Mouse (Mus musculus): Measurements from ENCODE around the gene Lrig2. TPM values are rescaled to one million over a fixed set of nuclear protein-coding genes. Genes with fewer than 3 reads are reported as not detected.
A peak's percentile ranks its signal among the peaks of the same experiment; 100 is the strongest.

The Lrig2 gene
- total RNA-seq, 2 experiments from 2014 or later, result 25.6 to 30.8 TPM

DNA sequence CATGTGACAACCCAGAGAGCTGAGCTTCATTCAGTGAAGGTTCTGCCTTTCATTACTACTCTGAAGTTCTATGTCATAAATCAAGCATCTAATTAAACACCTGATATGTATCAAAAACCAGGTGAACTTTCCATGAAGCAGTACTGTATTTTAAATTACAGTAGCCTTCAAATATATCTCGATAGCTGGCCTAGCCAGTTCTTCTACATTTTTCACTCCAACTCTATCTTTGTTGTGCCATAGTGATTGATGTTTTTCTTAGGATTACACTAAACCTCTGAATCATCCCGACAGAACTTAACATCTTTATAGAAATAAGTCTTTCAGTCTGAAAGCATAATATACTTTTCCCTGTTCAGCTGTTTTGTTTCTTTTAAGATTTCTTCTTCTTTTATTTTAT lies 2.8 kb upstream of the Lrig2 start:
- intact Hi-C loops (cut with DNase I), result no loop called here
- DNase-seq (ENCODE audit: low spot score in 2 of 2), result no peak

DNA sequence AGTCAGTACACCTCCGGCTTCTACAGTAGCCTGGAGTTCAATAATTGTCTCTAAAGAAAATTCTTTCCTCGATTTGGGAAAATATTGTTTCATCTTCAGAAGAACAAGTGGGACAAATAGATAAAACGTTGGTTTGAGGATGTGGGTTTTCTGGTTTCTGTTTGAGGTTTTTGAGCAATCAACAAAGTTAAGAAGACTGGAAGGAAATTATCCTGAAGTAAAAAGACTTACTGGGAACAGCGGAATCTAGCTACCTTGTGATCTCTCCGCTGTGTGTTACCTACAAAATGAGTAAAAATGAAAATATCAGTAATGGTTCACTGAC lies 668 bp upstream of the Lrig2 start:
- no peak for DNase-seq (ENCODE audit: low spot score in 2 of 2)
- intact Hi-C loops (cut with DNase I), result loop anchor here (2.0 kb wide), 1 partner anchor 162 kb away; no protein-coding TSS in a partner anchor

DNA sequence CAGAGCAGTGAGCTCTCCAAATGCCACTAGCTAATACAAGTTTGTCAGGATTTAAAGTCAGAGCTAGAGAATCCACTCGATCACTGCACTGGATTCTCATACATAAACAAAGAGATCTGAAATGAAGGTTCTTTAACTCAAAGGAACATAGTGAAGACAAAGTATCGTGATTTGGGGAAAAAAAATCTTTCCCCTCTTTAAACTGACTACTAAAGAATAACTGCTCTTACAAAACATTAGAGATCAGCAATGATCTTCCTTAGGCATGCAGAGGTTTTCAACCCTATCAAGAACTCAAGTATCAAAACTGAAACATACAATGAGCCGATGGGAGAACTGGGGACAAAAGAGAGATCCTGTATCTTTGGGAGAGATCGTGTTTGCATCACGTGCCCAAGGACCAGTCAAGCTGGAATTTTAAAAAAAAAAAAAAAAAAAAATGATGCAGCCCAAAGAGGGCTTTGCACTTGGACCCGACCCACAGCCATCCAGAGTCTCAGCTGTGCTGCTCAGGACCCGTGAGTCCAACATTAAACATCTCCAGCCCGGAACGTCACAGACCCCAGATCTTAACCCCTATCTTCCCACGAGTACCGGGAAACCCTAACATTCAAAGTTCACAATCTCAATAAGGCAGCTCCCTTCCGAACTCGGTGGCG lies 818 bp downstream of the Lrig2 start:
- DNase-seq (ENCODE audit: low spot score in 2 of 2), result no peak
- intact Hi-C loops (cut with DNase I), result loop anchor here (2.0 kb wide), 1 partner anchor 128 kb away; the partner anchor contains the start of gene Slc16a1

DNA sequence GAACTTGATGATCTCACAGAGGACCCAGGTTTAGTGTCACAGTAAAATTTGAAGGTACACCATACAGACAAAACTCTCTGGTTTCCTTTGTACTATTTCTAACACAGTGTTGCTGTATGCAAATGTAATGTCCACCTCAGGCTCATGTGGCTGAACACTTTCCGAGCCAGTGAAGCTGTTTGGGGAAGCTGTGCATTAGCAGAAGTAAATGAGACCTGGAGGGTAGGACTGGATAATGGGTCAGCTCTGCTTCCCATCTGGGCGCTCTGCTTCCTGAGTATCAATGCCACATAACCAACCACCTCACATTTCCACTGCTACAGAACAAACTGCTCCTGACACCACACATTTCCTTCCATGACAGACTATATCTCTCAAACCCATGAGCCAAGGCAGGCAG lies 10.1 kb downstream of the Lrig2 start:
- intact Hi-C loops (cut with DNase I), result no loop called here
- DNase-seq (ENCODE audit: low spot score in 2 of 2), result no peak

DNA sequence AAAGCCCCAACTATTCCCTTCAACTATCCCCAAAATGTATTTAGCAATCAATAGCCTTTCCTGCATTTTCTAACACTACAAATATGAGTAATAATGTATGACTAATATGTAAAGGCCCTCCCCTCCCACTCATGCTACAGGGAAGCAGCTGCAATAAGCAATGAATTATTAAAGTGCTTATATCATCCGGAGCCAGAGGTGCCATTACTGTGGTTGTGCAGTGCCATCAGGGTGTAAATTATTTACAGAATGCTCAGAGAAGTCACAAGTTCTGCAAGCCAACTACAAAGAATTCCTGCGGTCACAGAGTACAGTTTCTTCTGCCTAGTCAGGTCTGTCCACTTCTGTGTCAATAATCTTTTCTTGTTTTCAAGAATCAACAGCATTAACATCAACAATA lies 10.8 kb downstream of the Lrig2 start:
- no peak for DNase-seq (ENCODE audit: low spot score in 2 of 2)
- intact Hi-C loops (cut with DNase I), result no loop called here

DNA sequence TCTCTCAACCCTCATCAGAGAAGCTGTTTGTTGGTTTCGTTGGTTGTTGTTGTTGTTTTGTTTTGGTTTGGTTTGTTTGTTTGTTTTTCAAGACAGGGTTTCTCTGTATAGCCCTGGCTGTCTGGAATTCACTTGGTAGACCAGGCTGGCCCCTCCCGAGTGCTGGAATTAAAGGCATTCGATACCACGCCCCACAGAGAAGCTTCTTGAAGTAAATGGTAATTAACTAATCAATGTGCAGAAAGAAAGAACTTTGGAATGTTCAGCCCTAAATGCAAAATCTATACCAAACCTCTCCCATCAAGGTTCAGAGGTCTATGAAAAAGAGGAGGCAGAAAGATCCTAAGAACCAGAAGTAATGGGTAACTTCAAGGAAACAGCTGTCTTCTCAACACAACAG lies 15.5 kb downstream of the Lrig2 start:
- intact Hi-C loops (cut with DNase I), result no loop called here
- DNase-seq (ENCODE audit: low spot score in 2 of 2), result no peak

DNA sequence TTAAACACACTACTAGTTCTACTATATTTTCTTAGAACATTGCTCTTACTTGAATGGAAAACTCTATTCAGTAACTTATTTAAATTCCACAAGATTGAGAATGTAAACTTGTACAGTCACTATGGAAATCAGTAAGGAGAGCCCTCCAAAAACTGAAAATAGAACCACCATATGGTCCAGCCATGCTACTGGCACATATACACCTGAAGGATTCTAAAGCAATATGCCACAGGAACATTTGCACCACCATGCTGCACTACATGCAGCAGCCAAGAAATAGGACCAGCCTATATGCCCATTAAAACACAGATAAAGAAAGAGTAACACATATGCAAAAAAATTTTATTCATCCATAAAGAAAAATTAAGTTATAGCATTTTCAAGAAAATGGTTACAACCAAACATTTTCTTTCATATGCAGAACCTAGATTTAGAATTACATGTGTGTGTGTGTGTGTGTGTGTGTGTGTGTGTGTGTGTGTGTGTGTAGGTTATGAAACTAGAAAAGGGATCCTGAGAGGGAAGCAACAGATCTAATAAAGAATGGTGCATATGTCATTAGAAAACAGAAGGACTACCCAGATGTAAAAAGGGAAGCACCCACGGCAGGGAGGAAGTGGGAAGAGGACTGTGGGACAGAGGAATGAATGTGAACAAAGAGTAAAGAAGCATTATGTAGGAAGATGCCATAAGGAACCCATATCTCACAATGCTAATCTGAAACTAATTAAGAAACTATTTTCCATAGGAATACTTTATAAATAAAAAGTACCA lies 30.6 kb downstream of the Lrig2 start:
- intact Hi-C loops (cut with DNase I), result no loop called here
- peak in 1 of 2 experiments; percentile 18 for DNase-seq (ENCODE audit: low spot score in 2 of 2)

DNA sequence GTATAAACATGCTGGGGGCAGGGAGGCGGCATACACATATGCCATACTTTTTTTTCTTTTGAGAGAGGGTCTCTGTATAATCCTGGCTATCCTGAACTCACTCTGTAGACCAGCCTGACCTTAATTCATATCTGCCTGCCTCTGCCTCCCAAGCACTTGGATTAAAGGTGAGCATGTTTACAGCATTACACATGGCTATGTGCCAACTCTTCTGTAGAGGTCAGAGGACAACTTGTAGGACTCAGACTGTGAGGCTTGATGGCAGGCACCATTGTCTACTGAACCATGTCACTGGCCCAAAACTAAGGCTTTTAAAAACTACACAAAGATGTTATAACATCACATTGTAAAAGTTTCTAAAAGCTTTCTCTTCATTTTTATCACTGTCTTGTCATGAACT lies 33.7 kb downstream of the Lrig2 start:
- intact Hi-C loops (cut with DNase I), result no loop called here
- DNase-seq (ENCODE audit: low spot score in 2 of 2), result no peak

DNA sequence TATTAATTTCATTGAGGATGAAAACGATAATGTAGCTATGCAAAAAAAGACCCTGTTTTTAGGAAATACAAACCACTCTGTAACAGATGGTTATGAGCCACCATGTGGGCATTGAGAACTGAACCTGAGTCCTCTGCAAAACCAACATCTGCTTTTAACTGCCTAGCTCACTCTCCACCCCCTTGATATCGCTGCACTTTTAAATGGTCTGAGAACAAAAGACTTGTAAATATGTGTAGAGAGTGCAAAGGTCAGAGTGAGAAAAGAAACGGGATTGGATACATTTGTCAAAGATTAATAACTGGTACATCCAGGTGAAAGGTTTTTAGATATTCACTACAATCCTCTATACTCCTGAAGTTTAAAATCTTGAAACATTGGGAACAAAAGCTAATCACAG lies 42.3 kb downstream of the Lrig2 start:
- intact Hi-C loops (cut with DNase I), result no loop called here
- no peak for DNase-seq (ENCODE audit: low spot score in 2 of 2)

DNA sequence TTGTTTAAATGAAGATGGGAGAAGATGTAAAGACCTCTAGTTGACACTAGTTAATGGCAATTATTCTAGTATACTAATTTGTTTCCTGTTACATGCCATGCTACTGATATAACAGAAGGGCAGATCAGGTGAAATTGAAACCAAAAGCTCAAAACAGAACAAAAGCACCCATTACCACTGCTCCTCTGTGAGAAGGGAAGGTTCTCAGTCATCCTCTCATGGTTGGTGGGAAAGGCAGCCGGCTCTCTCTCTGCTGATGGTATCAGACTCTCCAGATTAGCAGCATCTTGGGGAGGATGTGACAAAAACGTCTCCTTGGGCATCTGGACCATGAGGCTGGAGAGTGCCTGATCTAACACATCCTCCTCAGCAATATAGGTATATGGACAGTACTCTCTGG lies 50.5 kb downstream of the Lrig2 start:
- no peak for DNase-seq (ENCODE audit: low spot score in 2 of 2)

DNA sequence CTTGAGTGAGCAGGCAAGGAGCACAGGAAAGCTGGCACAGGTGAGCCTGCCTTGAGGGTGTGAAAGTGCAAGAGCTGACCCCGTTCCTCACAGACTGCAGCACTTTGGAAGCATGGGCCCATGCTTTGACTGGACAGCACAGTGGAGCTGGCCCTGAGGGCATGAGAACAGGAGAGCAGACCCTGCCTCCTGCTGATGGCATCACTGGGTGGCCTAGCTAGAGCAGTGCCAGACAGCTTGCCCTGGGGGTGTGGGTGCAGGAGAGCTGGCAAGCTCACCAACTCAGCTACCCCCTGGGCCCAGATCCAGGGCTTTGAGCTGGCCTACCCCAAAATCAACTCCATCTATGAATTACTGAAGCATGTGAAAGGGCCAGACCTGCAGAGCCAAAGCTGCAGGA lies 53.1 kb downstream of the Lrig2 start:
- intact Hi-C loops (cut with DNase I), result no loop called here
- DNase-seq (ENCODE audit: low spot score in 2 of 2), result no peak

More for the DNA sequence above, 50.5 kb downstream of the Lrig2 start:
- intact Hi-C loops (cut with DNase I), result loop anchor here (5.0 kb wide), 1 partner anchor 439 kb away; no protein-coding TSS in a partner anchor

DNA sequence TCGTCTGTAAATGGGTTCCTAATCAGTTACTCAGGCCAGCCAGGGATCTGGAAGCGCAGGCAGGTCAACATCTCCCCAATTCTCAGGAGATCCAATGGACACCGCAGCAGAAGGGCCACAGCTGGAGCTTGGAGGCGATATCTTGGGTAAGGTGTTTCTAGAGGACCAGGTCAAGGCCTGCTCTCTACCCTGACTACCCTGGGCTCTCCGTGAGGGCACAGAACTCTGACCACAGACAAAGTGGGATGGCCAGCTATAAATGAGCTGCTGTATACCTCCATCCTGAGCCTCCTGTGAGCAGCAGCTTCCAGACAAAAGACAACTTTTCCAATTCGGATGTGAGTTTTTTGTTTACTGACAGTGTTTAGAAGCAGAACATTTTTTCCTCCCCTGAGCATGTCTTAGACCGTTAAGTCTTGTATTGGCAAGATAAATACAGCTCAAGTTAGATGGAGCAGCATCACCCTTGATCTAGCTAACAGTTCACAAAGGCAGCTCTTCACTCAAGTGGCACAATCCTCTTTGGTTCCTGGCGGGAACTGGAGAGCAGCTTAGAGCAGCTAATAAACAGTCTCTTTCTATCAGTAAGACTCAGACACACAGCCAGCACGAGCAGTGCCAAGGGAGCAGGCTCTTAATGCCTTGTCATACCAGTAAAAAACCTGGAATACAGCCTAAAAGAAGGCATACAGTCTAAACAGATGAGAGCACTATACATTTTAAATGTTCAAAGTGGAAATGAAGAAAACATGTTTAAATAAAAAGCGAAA lies 56.0 kb downstream of the Lrig2 start:
- intact Hi-C loops (cut with DNase I), result no loop called here

DNA sequence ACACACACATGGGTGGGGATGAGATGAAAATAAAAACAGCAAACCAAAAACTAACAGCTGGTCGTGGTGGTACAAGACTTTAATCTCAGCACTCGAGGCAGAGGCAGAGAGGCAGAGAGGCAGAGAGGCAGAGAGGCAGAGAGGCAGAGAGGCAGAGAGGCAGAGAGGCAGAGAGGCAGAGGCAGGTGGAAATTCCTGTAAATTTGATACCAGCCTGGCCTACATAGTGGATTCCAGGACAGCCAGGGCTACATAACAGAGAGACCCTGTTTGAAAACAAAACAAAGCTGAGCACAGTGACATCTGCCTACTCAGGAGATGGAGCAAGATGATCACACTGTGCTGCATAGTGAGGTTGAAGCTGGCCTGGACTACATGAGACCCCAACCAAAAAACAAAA lies 64.5 kb downstream of the Lrig2 start:
- no peak for DNase-seq (ENCODE audit: low spot score in 2 of 2)
- intact Hi-C loops (cut with DNase I), result no loop called here

More for the DNA sequence above, 56.0 kb downstream of the Lrig2 start:
- no peak for DNase-seq (ENCODE audit: low spot score in 2 of 2)

DNA sequence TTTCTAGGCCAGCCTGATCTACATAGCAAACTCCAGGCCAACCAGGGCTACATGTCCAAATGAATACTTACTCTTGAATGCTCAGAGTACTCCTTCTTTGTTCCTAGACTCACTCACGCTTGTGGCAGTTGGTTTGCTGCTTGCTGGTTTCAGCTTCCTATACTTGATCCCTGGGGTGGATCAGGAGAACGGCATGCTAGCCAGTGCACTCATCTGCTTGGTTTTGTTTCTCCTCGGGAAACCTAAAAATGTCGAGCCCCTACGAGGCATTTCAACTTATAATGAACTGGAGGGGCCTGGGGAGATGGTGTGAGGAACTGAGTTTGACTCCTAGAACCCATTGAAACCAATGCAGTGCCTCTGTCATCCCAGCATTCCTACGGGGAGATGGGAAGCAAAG lies 65.0 kb downstream of the Lrig2 start:
- intact Hi-C loops (cut with DNase I), result no loop called here

DNA sequence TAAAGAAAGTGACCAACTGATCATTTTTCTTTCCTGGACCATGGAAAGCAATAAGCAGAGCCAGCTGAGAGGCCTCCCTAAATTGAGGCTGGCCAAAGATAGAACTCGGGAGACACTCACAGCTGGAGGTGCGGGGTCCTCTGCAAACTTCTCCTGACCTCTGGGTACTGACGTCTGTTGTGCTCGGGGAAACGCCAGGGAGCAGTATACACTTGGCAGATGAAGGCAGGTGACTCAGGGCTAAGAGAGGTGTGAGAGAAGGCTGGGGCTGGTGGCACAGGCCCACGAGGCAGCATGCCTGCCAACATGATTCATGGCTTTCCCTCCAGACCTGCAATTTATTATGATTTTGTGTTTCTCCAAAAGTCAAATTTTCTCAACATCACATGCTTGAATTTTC lies 66.1 kb downstream of the Lrig2 start:
- DNase-seq (ENCODE audit: low spot score in 2 of 2), result peak; percentile 35 to 50
- intact Hi-C loops (cut with DNase I), result no loop called here

More for the DNA sequence above, 65.0 kb downstream of the Lrig2 start:
- no peak for DNase-seq (ENCODE audit: low spot score in 2 of 2)

DNA sequence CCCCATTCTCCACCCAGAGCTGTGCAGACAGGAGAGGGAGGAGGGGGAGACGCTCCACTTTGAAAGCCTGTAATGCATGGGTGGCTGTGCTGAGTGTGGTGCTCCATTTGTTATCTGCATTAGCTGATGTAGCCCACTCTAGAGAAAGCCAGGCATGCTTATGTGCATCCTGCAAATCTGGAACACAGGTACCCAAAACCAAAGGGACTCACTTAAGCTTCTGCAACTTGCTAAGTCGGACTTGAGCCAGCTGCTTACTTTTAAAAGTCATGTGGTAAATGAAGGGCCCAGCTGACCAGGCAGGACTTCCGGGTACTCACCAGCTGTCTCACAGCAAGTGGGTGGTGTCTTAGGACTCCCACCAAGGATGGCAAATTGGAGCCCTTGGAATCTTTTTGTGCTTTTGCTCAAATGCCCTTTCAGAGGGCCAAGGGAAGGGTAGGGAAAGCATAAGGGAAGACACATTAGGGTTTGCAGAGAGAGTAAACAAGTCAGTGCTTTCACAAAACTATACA lies 66.7 kb downstream of the Lrig2 start:
- intact Hi-C loops (cut with DNase I), result loop anchor here (5.0 kb wide), 2 partner anchors 223 to 423 kb away; partner anchors contain the start of gene Magi3
- no peak for DNase-seq (ENCODE audit: low spot score in 2 of 2)

DNA sequence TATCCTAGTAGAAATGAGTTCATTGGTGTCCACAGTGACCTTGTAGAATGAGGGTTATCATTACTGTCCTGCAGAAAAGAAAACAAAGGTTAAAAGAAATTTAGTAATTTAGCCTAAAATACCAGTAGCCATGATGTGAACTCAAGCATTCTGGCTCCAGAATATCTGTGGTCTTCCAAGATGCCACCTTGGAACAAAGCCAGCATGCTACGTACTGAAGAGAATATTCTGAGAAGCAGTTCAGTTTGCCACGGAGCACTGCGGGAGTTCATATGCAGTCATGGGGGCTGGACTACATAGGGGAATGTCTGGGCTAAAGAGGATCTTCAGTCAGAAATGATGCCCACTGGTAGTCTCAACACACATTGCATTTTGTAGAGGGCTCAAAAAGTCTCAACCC lies 67.6 kb downstream of the Lrig2 start:
- no peak for DNase-seq (ENCODE audit: low spot score in 2 of 2)
- intact Hi-C loops (cut with DNase I), result loop anchor here (5.0 kb wide), 2 partner anchors 222 to 422 kb away; partner anchors contain the start of gene Magi3

DNA sequence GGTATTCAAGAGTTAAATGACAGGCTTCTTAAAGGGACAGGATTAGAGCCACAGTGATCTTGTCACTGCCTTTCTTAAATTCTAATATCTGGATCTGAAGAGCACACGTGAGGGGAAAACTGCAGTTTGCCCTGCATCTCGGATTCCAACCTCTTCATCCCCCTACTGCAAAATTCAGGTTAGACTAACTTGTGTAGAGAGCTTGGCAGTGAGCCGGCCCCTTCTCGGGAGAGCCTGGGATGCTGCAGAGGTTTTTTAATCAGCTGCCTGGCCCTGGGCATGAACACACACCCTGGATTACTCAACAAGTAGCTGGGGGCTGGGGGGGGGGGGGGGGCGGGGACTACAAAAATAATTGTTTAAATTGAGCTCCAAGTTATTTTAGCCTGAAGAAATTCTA lies 69.4 kb downstream of the Lrig2 start:
- DNase-seq (ENCODE audit: low spot score in 2 of 2), result no peak

DNA sequence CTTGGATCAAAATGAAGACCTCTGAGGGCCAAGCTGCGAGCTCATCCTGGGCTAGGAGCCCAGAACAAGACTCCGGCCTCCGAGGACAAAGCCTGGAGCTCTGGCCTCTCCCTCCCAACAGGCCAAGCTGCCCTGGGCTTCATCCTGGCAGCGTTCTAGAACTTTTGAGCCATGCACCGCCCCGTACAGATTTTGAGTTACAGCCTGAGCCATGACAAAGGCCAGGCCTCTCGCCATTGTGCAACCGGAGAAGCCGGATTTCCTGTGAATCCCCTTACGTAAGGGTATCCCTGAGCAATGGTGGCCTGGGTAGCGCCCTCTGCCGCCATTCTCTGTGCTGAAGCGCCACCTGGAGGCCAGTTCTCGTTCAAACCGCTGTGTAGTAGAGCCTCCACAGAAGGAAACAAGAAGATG lies 69.8 kb downstream of the Lrig2 start:
- intact Hi-C loops (cut with DNase I), result loop anchor here (5.0 kb wide), 2 partner anchors 220 to 420 kb away; partner anchors contain the start of gene Magi3
- peak; percentile 92 to 96 for DNase-seq (ENCODE audit: low spot score in 2 of 2)

More for the DNA sequence above, 69.4 kb downstream of the Lrig2 start:
- intact Hi-C loops (cut with DNase I), result loop anchor here (5.0 kb wide), 2 partner anchors 220 to 420 kb away; partner anchors contain the start of gene Magi3

DNA sequence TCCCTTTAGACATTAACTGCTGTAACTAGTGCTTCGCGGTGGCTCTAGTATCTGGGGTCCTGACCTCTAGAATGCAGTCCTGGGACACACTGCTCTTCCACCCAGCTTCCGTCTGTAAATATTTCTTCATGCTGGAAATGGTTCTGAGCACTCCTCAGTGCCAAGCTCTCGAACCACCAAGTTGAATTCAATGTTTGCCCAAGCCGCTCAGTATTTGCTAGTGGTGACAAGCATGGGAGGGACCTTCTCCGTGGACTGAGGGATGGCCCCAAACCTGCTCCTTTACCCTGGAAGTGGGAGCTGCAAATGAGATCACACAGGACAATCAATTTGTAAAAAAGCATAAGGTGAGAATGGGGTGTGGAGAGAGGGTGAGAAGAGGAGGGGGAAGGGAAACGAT lies 70.3 kb downstream of the Lrig2 start:
- intact Hi-C loops (cut with DNase I), result loop anchor here (5.0 kb wide), 2 partner anchors 219 to 419 kb away; partner anchors contain the start of gene Magi3
- DNase-seq (ENCODE audit: low spot score in 2 of 2), result no peak
